Comparison of ENCODE assay signal across 23 mouse cellular contexts in genomic region chr1:132536416-132536815, GRCm38 (mm10).
"Had no signal": no experiment of that assay in that cellular context is flagged by ENCODE, and none has a peak within 500 bp of the region (broad histone marks: within the 10 kb centered on the region; RNA-seq: fewer than 3 reads in every experiment).

No protein-coding gene starts in this region.

- H3K9ac ChIP-seq: limb, embryonic 12.5 days; limb, embryonic 15.5 days; liver, embryonic 14.5 days; liver, postnatal 0 days; lung, embryonic 14.5 days; midbrain, embryonic 12.5 days; midbrain, embryonic 15.5 days; neural tube, embryonic 12.5 days; neural tube, embryonic 15.5 days; stomach, embryonic 15.5 days had no signal

- H3K4me3 ChIP-seq: left cerebral cortex, adult 2 months; limb, embryonic 12.5 days; limb, embryonic 15.5 days; midbrain, embryonic 12.5 days; midbrain, embryonic 15.5 days; neural tube, embryonic 12.5 days; neural tube, embryonic 15.5 days; stomach, embryonic 15.5 days had no signal

- H3K9me3 ChIP-seq: limb, embryonic 12.5 days; limb, embryonic 15.5 days; megakaryocyte, embryonic 14.5 days; midbrain, embryonic 12.5 days; midbrain, embryonic 15.5 days; neural tube, embryonic 12.5 days; neural tube, embryonic 15.5 days; stomach, embryonic 15.5 days had no signal

- H3K27ac ChIP-seq: left cerebral cortex, adult 2 months; limb, embryonic 12.5 days; limb, embryonic 15.5 days; liver, embryonic 14.5 days; midbrain, embryonic 12.5 days; midbrain, embryonic 15.5 days; neural tube, embryonic 12.5 days; neural tube, embryonic 15.5 days; stomach, embryonic 15.5 days had no signal

- DNase-seq: kidney, adult 8-10 months; kidney, postnatal 14 days; kidney, postnatal 4 days; layer of hippocampus, postnatal 36 days; liver, postnatal 0 days; lung, embryonic 14.5 days; lung, postnatal 36 days; right cerebral cortex, adult 18-20 months; right cerebral cortex, postnatal 14 days; right cerebral cortex, postnatal 4 days; thymus, postnatal 25 days had no signal

- ATAC-seq: liver, postnatal 0 days; lung, postnatal 0 days; midbrain, embryonic 15.5 days had no signal

- H3K4me2 ChIP-seq: limb, embryonic 12.5 days; limb, embryonic 15.5 days; liver, embryonic 11.5 days; lung, embryonic 14.5 days; midbrain, embryonic 12.5 days; midbrain, embryonic 15.5 days; neural tube, embryonic 12.5 days; neural tube, embryonic 15.5 days; stomach, embryonic 15.5 days had no signal

- H3K27me3 ChIP-seq: midbrain, embryonic 15.5 days; neural tube, embryonic 15.5 days had no signal

- H3K36me3 ChIP-seq: limb, embryonic 12.5 days; limb, embryonic 15.5 days; midbrain, embryonic 15.5 days; neural tube, embryonic 12.5 days; neural tube, embryonic 15.5 days; stomach, embryonic 15.5 days had no signal
